ENCODE assay signal across 10 mouse cellular contexts in the genomic region with DNA sequence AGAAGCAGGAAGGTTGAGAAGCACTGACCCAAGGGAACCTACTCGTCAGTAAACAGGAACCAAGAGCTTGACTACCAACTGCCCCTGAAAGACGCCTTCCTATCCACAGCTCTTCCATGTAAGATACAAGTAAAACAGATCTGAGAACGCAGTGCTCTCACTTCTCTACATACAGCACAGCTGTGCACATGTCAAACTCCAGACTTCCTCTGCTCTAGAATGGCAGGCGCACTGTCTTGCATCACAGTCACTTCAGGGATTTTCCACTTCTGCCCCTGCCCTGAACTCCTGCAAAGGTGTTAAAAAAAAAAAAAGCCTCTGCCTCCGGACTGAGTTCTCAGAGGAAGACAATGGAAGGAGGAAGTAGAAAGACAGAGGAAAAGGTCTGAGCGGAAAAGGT.
DNase-seq lines count a peak whose midpoint lies in the region; ATAC-seq lines count a peak whose summit lies in the region.
"Had no signal": no experiment of that assay in that cellular context is flagged by ENCODE, and none has a peak within 500 bp of the region (broad histone marks: within the 10 kb centered on the region; RNA-seq: fewer than 3 reads in every experiment).

No protein-coding gene starts in this region.

- H3K27me3 ChIP-seq in heart, embryonic 12.5 days (replicated peaks): no peaks in the 10 kb centered on the region
- no peaks in the 10 kb centered on the region for H3K27me3 ChIP-seq in liver, embryonic 16.5 days (ENCODE audit: control insufficient read depth, insufficient read depth, low read depth, low read length)
- H3K27me3 ChIP-seq in liver, embryonic 12.5 days (replicated peaks): no peaks in the 10 kb centered on the region
- no peaks in the 10 kb centered on the region for H3K27me3 ChIP-seq in forebrain, embryonic 15.5 days

- no peak overlapping the region for H3K9ac ChIP-seq in heart, embryonic 12.5 days
- no peak overlapping the region for H3K9ac ChIP-seq in liver, embryonic 16.5 days (ENCODE audit: low read depth, low read length)
- H3K9ac ChIP-seq in liver, embryonic 12.5 days: no peak overlapping the region
- H3K9ac ChIP-seq in forebrain, embryonic 15.5 days (replicated peaks): no peak overlapping the region
- H3K9ac ChIP-seq: liver, embryonic 14.5 days had no signal

- no peak overlapping the region for H3K4me2 ChIP-seq in heart, embryonic 12.5 days
- no peak overlapping the region for H3K4me2 ChIP-seq in liver, embryonic 16.5 days (ENCODE audit: low read depth, low read length)
- no peak overlapping the region for H3K4me2 ChIP-seq in liver, embryonic 12.5 days
- H3K4me2 ChIP-seq in forebrain, embryonic 15.5 days (replicated peaks): no peak overlapping the region

- no peaks in the 10 kb centered on the region for H3K9me3 ChIP-seq in heart, embryonic 12.5 days (replicated peaks)
- H3K9me3 ChIP-seq in liver, embryonic 16.5 days (replicated peaks; ENCODE audit: control insufficient read depth, low read length): no peaks in the 10 kb centered on the region
- H3K9me3 ChIP-seq in liver, embryonic 12.5 days (replicated peaks): no peaks in the 10 kb centered on the region
- H3K9me3 ChIP-seq in forebrain, embryonic 15.5 days: no peaks in the 10 kb centered on the region
- H3K9me3 ChIP-seq: hindbrain, embryonic 10.5 days had no signal

- no peak for DNase-seq in heart, adult 8-10 months (ENCODE audit: low spot score)
- DNase-seq in kidney, postnatal 14 days: peak; percentile 36
- DNase-seq in right cerebral cortex, adult 2 months (ENCODE audit: low spot score in 2 of 2): no peak

- 27% methylated on average over 6 of the region's 6 CpGs for WGBS in heart, embryonic 12.5 days
- 35% methylated on average over 6 of the region's 6 CpGs for WGBS in liver, embryonic 16.5 days (ENCODE audit: insufficient replicate concordance)
- WGBS in liver, embryonic 12.5 days (ENCODE audit: insufficient replicate concordance): 37% methylated on average over 6 of the region's 6 CpGs
- 85% methylated on average over 6 of the region's 6 CpGs for WGBS in forebrain, embryonic 15.5 days

- H3K4me3 ChIP-seq in heart, embryonic 12.5 days: no peak overlapping the region
- H3K4me3 ChIP-seq in liver, embryonic 16.5 days (ENCODE audit: low read depth, low read length): no peak overlapping the region
- no peak overlapping the region for H3K4me3 ChIP-seq in liver, embryonic 12.5 days
- H3K4me3 ChIP-seq in forebrain, embryonic 15.5 days: no peak overlapping the region
- H3K4me3 ChIP-seq: hindbrain, embryonic 10.5 days had no signal

- ATAC-seq in heart, embryonic 12.5 days (ENCODE audit: insufficient number of reproducible peaks, low FRiP score): peak; percentile 45; the same call in 1 of the 2 replicates
- peak; percentile 47; the same call in 1 of the 2 replicates for ATAC-seq in liver, embryonic 16.5 days (ENCODE audit: low read depth)
- no peak for ATAC-seq in liver, embryonic 12.5 days
- ATAC-seq in neutrophil, adult 5-6 weeks (ENCODE audit: extremely low read depth, insufficient number of reproducible peaks, low FRiP score, poor library complexity, severe bottlenecking): peak; percentile 66
- no peak for ATAC-seq in forebrain, embryonic 15.5 days (replicated peaks)

- peaks cover 21% of the 10 kb centered on the region for H3K4me1 ChIP-seq in heart, embryonic 12.5 days (replicated peaks)
- no peaks in the 10 kb centered on the region; the same call in 1 of the 2 replicates for H3K4me1 ChIP-seq in liver, embryonic 16.5 days (ENCODE audit: control insufficient read depth, low read depth, low read length)
- H3K4me1 ChIP-seq in liver, embryonic 12.5 days: peaks cover 4% of the 10 kb centered on the region; the same call in 1 of the 2 replicates
- H3K4me1 ChIP-seq in forebrain, embryonic 15.5 days: no peaks in the 10 kb centered on the region
- H3K4me1 ChIP-seq: hindbrain, embryonic 10.5 days had no signal

- peaks cover 4% of the 10 kb centered on the region for H3K36me3 ChIP-seq in heart, embryonic 12.5 days
- no peaks in the 10 kb centered on the region for H3K36me3 ChIP-seq in liver, embryonic 16.5 days (ENCODE audit: control insufficient read depth, insufficient read depth)
- no peaks in the 10 kb centered on the region for H3K36me3 ChIP-seq in liver, embryonic 12.5 days
- H3K36me3 ChIP-seq in forebrain, embryonic 15.5 days: no peaks in the 10 kb centered on the region

- H3K27ac ChIP-seq in heart, embryonic 12.5 days (ENCODE audit: poor library complexity, severe bottlenecking): peak overlapping the region; percentile 62; the same call in 1 of the 2 replicates
- H3K27ac ChIP-seq in liver, embryonic 16.5 days (ENCODE audit: low read length): peak overlapping the region; percentile 41
- H3K27ac ChIP-seq in liver, embryonic 12.5 days: no peak overlapping the region
- no peak overlapping the region for H3K27ac ChIP-seq in forebrain, embryonic 15.5 days (replicated peaks)
- H3K27ac ChIP-seq: hindbrain, embryonic 10.5 days; liver, embryonic 14.5 days had no signal

Comparison
In these comparisons a context has a peak if more than half of its experiments do, and no peak if none do; other contexts are left out.
1. ATAC-seq: peak in heart, embryonic 12.5 days (single experiment), liver, embryonic 16.5 days (single experiment) and neutrophil, adult 5-6 weeks (single experiment); none in liver, embryonic 12.5 days (single experiment) and forebrain, embryonic 15.5 days (single experiment).
2. H3K27ac ChIP-seq: peak in heart, embryonic 12.5 days (single experiment) and liver, embryonic 16.5 days (single experiment); none in liver, embryonic 12.5 days (single experiment) and forebrain, embryonic 15.5 days (single experiment).